Mouse (Mus musculus) lung, embryonic 16.5 days (tissue): ENCODE measurements at regions not wholly inside any gene's neighbourhood (a gene's known extent, or its start where the extent isn't known, plus 50 kb on each side); places are given as distances from the start of the nearest gene placed in this dataset.

Experiments
- ATAC-seq: fragments of 200-750 bp; cut with Nextera tagmentation; 2 replicates; pipeline ENCODE4 v1.8.0; 2017; ENCODE audit warnings: low read depth, mild to moderate bottlenecking, moderate library complexity
- H3K27ac ChIP-seq: fragments of 300-500 bp; sonication (generic); 2 replicates; pipeline ENCODE4 v1.5.1; 2014; ENCODE audit warnings: mild to moderate bottlenecking, control low read depth, low read length
- H3K27me3 ChIP-seq: fragments of 300-500 bp; sonication (generic); 2 replicates; pipeline ENCODE4 v1.6.1; 2014; ENCODE audit warnings: low read depth, low read length, mixed read lengths; ENCODE audit not compliant: control insufficient read depth, insufficient read depth
- H3K36me3 ChIP-seq: fragments of 300-500 bp; sonication (generic); 2 replicates; pipeline ENCODE4 v1.6.1; 2014; ENCODE audit warnings: low read length; ENCODE audit not compliant: control insufficient read depth, insufficient read depth
- H3K4me1 ChIP-seq: fragments of 300-500 bp; sonication (generic); replicated peaks from 2 replicates; pipeline ENCODE4 v1.6.1; 2014; ENCODE audit warnings: low read length, mixed read lengths; ENCODE audit not compliant: control insufficient read depth, insufficient read depth
- H3K4me2 ChIP-seq: fragments of 300-500 bp; sonication (generic); 2 replicates; pipeline ENCODE4 v1.6.1; 2014; ENCODE audit warnings: low read depth, low read length, control low read depth
- H3K4me3 ChIP-seq: fragments of 300-500 bp; sonication (generic); 2 replicates; pipeline ENCODE4 v1.5.1; 2014; ENCODE audit warnings: mild to moderate bottlenecking, low read length, control low read depth
- H3K9ac ChIP-seq: fragments of 300-500 bp; sonication (generic); 2 replicates; pipeline ENCODE4 v1.6.1; 2014; ENCODE audit warnings: low read length, control low read depth
- H3K9me3 ChIP-seq: fragments of 300-500 bp; sonication (generic); 2 replicates; pipeline ENCODE4 v1.6.1; 2016; ENCODE audit warnings: low read length; ENCODE audit not compliant: control insufficient read depth
- WGBS: fragments of 180-500 bp; shearing (Covaris S2); extraction: QIAGEN DNeasy Blood & Tissue Kit; methylation state at CpG from one replicate; pipeline ENCODE4 v1.1.7; 2014; 5-methylcytosine and 5-hydroxymethylcytosine counted together

DNA sequence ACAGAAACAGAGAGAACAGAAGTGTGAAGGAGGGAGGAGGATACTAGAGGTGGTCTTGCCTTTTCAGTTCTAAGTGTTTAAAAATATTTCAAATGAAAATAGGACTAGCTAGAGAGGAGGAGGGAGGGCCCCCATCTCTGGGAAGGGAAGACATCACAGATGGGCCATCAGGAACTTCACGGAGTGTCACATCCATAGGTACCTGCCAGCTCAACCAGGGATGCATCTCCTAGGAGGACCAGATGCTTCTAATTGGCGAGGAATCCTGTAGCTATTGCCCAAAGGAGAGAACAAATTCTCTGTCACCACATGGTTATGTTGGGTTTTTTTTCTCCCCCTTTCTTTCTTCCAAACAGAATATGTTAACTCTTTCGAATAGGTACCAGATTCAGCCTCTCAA is 158.7 kb upstream of the Castor2 start:
- Histone ChIP-seq H3K9me3 (no peaks in the 10 kb centered on the region), H3K4me1 (no peaks in the 10 kb centered on the region), H3K27ac (no peak overlapping the region), H3K9ac (no peak overlapping the region), H3K36me3 (no peaks in the 10 kb centered on the region), H3K27me3 (no peaks in the 10 kb centered on the region), H3K4me3 (no peak overlapping the region), H3K4me2 (no peak overlapping the region)
- ATAC-seq = no peak
- 72% methylated on average over 3 of the region's 3 CpGs for WGBS

DNA sequence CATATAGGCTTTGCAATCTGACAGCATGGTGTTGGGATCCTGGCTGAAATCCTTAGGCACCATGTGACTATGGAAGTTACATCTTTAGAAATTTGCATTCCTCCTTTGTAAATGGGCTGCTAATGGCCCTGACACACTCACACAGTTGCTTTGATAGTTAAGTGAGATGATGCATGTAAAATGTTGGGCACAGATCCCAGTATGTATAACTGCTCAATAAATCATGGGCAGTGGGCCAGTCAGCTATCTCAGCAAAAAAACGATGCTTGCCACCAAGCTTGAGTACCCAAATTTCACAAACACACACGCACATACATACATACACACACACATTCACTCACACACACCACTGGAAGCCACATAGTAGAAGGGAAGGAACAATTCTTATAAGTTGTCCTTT is 159.5 kb upstream of the Castor2 start:
- ATAC-seq = no peak
- Histone ChIP-seq H3K4me2 (no peak overlapping the region), H3K4me3 (no peak overlapping the region), H3K27ac (no peak overlapping the region), H3K27me3 (no peaks in the 10 kb centered on the region), H3K9ac (no peak overlapping the region), H3K9me3 (no peaks in the 10 kb centered on the region), H3K4me1 (no peaks in the 10 kb centered on the region), H3K36me3 (no peaks in the 10 kb centered on the region)
- WGBS = 63% methylated on average over 2 of the region's 2 CpGs

- Histone ChIP-seq H3K4me1 (no peaks in the 10 kb centered on the region), H3K27me3 (no peaks in the 10 kb centered on the region), H3K9me3 (no peaks in the 10 kb centered on the region), H3K36me3 (no peaks in the 10 kb centered on the region), H3K4me3 (no peak overlapping the region), H3K9ac (no peak overlapping the region), H3K4me2 (no peak overlapping the region), H3K27ac (no peak overlapping the region)
- 62% methylated on average over 9 of the region's 9 CpGs for WGBS
- peak; percentile 20; the same call in 1 of the 2 replicates for ATAC-seq
Measured at GRCm38 (mm10) chr5:133937967-133938918, 161.3 kb upstream of the Castor2 start.

DNA sequence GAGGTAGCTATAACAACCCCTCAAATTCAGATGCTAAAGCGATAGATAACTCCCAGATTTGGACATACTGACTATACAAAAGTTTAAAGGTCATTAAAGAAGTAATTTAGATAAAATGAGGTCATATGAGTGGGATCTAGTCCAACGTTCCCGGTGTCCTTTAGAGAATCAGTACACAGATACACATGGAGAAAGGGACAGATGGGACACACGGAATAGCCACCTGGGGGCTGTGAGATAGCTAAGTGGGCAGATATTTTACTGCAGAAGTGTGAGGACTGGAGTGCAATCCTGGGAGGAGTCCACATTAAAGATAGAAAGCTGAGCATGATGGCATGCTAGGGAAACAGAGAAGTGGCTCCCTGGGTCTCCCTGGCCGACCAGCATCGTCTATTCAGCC is 164.1 kb upstream of the Castor2 start:
- ATAC-seq = no peak
- no peak overlapping the region for H3K27ac ChIP-seq
- no peaks in the 10 kb centered on the region for H3K4me1 ChIP-seq
- no peak overlapping the region for H3K9ac ChIP-seq
- 74% methylated on average over 6 of the region's 6 CpGs for WGBS
- H3K36me3 ChIP-seq = no peaks in the 10 kb centered on the region
- H3K4me3 ChIP-seq = no peak overlapping the region
- no peak overlapping the region for H3K4me2 ChIP-seq
- no peaks in the 10 kb centered on the region for H3K27me3 ChIP-seq
- no peaks in the 10 kb centered on the region for H3K9me3 ChIP-seq

- no peaks in the 10 kb centered on the region for H3K36me3 ChIP-seq
- no peak for ATAC-seq
- H3K4me1 ChIP-seq = no peaks in the 10 kb centered on the region
- no peak overlapping the region for H3K27ac ChIP-seq
- WGBS = 42% methylated on average over 6 of the region's 6 CpGs
- no peak overlapping the region for H3K4me2 ChIP-seq
- no peak overlapping the region for H3K4me3 ChIP-seq
- no peaks in the 10 kb centered on the region for H3K27me3 ChIP-seq
- H3K9ac ChIP-seq = no peak overlapping the region
- H3K9me3 ChIP-seq = no peaks in the 10 kb centered on the region
Measured at GRCm38 (mm10) chr5:133935006-133935405, 164.5 kb upstream of the Castor2 start.

- Histone ChIP-seq H3K4me3 (no peak overlapping the region), H3K27ac (no peak overlapping the region), H3K36me3 (no peaks in the 10 kb centered on the region), H3K9ac (no peak overlapping the region), H3K9me3 (no peaks in the 10 kb centered on the region), H3K27me3 (no peaks in the 10 kb centered on the region), H3K4me2 (no peak overlapping the region), H3K4me1 (no peaks in the 10 kb centered on the region)
- no peak for ATAC-seq
- WGBS = 82% methylated on average over 5 of the region's 5 CpGs
Measured at GRCm38 (mm10) chr5:133930101-133930500, 169.4 kb upstream of the Castor2 start.

GRCm38 (mm10) chr5:133927054-133927453 is 172.5 kb upstream of the Castor2 start:
- H3K4me1 ChIP-seq = no peaks in the 10 kb centered on the region
- no peaks in the 10 kb centered on the region for H3K27me3 ChIP-seq
- H3K4me2 ChIP-seq = no peak overlapping the region
- no peak overlapping the region for H3K9ac ChIP-seq
- no peak for ATAC-seq
- no peak overlapping the region for H3K27ac ChIP-seq
- H3K4me3 ChIP-seq = no peak overlapping the region
- 68% methylated on average over 5 of the region's 5 CpGs for WGBS
- no peaks in the 10 kb centered on the region for H3K9me3 ChIP-seq
- no peaks in the 10 kb centered on the region for H3K36me3 ChIP-seq

DNA sequence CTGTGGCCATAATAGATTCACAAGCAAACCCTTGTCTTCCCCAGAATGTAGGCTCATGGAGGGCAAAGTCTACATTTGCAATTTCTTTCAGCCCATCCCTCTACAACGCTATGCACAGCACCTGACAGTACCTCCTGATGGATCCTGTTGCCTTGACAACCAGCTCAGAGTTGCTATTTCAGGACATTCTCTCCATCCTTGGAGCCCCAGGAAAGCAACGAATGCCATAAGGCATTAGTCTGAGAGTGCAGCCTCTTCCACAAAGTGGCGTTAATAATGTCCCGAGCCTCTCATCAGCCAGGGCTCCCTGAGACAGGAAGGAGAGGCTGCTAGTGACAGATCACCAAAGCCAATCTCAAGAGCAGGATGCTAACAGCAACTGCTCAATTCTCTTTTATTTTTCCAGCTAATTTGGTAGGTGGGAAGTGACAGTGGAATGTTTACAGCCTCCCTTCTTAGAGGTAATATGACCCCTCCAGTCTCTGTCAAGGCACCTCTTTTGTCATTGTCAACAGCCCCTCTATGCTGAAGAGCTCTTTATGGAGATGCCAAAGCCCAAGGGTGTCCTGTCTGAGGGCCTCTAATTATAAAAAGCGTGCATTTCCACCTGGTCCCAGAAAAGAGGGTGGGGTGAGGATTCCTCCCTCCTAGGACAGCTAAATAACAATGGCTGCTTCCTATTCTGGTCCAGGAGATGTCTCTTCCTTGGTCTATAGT is 174.2 kb upstream of the Castor2 start:
- H3K27me3 ChIP-seq = no peaks in the 10 kb centered on the region
- H3K4me2 ChIP-seq = no peak overlapping the region
- H3K4me1 ChIP-seq = no peaks in the 10 kb centered on the region
- H3K9me3 ChIP-seq = no peaks in the 10 kb centered on the region
- H3K36me3 ChIP-seq = no peaks in the 10 kb centered on the region
- no peak overlapping the region for H3K9ac ChIP-seq
- WGBS = 20% methylated on average over 5 of the region's 5 CpGs
- H3K27ac ChIP-seq = no peak overlapping the region
- ATAC-seq = no peak
- H3K4me3 ChIP-seq = no peak overlapping the region

GRCm38 (mm10) chr5:133922181-133922580 is 177.3 kb upstream of the Castor2 start:
- ATAC-seq = peak; percentile 28; the same call in 1 of the 2 replicates

More at GRCm38 (mm10) chr5:133922181-133922580, 177.3 kb upstream of the Castor2 start:
- H3K9me3 ChIP-seq = no peaks in the 10 kb centered on the region
- no peaks in the 10 kb centered on the region for H3K4me1 ChIP-seq
- no peak overlapping the region for H3K27ac ChIP-seq
- WGBS = 56% methylated on average over 1 of the region's 1 CpGs
- no peak overlapping the region for H3K4me3 ChIP-seq
- H3K9ac ChIP-seq = no peak overlapping the region
- H3K4me2 ChIP-seq = no peak overlapping the region
- H3K36me3 ChIP-seq = no peaks in the 10 kb centered on the region
- H3K27me3 ChIP-seq = no peaks in the 10 kb centered on the region
